Mouse (Mus musculus) cerebellum, postnatal 10 days (tissue): Measurements from ENCODE around the gene Trem1.

Source experiments
- DNase-seq, 2 experiments: peaks; one replicate each; pipeline ENCODE4 v3.0.0; 2021; ENCODE audit warnings: mixed read lengths in 2 of 2

The Trem1 gene

DNA sequence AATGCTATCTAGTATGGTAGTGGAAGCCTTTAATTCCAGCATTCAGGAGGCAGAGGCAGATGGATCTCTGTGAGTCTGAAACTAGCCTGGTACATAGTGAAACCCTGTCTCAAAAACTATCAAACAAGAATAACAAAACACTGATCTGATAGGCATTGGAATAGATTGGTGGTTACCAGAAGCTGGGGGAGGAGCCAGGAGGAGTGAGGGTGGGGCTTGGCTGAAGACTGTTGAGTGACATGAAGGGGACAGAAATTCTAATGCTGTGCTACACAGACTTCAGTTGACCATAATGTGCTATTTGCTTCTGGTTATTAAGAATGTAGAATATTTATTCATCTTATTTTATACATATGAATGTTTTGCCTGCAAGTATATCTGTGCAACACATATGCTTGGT, 35.7 kb downstream of the Trem1 start:
- DNase-seq: no peak

DNA sequence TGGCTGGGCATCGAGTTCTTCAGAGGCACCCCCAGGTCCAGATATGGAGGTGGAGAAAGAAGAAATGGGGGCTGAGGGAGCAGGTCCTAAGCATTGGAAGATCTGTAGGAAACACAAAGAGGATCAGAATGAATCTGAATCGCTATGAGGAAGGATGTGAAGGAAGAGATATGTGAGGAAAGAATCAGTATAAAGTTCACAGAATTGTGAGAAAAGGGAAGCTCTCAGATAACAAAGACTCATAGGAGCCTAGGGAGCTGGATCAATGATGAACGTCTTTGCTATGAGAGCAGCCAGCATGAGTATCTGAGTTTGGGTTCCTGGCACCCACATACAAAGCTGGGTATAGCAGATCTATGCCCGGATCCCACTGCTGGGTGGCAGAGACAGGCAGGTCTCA, 37.3 kb downstream of the Trem1 start:
- DNase-seq: no peak

DNA sequence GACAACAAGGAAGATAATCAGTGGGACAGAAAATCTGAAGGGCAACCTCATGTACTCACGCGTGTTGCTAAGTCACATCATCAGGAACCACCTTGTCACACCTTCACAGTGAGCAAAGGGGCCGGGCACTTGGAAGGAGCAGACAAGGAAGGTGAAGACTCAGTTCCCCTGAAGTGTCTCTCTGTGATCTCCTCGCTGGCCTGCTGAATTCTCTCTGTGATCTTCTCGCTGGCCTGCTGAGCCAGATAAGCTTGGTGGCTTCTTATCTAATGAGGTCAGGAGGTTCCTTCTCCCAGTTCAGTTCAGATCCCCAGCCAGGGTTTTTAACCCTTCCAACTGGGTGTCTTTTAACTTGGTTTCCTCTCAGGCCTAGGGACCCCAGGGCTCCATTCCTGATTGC, 39.6 kb downstream of the Trem1 start:
- no peak for DNase-seq

DNA sequence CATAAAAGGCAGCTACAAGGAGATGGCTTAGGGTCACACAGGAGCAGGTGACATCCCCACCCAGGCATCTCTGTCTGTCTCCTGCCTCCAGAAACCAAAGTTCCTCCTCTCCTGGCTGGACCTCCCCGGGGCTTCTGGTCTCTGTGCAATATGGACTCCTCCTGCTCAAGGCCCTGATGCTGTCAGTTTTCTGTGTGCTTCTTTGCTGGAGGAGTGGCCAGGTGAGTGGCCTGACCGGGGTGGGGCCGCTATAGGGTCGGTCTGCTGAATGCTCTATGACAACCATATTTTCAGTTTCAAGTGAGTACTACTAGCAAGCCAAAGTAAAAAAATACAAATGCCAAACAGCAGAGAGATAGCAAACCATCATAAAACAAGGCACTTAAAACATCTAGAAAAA, 40.0 kb downstream of the Trem1 start:
- no peak for DNase-seq

DNA sequence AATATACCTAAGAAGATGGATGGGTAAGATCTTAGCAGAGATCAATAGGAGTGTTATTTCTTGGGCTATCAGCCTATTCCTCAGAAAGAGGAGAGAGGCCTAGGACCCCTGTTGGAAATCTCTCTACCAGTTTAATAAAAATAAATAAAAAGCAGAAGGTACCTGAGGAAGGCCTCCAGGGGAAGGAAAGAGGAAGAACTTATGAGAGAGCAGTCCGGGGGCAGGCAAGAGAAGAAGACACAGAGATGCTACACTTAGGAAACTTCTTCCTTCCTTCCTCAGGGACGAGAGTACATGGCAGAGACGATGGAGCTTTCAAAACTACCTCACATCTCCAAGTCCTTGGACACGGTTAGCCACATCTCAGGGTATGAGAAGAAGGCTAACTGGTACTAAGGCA, 41.5 kb downstream of the Trem1 start:
- no peak for DNase-seq

DNA sequence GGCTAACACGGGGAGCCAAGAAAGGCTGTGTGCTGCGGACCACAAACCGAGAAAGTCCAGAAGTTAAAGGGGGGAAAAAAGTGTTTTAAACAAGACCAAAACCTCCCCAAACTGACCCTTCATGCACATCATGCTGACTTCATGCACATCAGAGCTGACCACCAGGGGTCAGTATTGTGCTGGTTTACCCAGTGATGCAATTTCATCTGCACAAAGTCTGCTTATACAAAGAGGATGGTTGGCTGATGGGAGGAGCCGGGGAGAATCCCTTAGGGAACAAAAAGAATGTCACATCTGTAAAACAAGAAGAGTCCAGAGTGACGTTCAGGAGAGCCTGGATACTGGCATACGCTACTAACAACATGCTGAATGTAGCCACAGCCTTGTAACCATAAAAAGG, 42.3 kb downstream of the Trem1 start:
- DNase-seq: peak; percentile 90 to 94

DNA sequence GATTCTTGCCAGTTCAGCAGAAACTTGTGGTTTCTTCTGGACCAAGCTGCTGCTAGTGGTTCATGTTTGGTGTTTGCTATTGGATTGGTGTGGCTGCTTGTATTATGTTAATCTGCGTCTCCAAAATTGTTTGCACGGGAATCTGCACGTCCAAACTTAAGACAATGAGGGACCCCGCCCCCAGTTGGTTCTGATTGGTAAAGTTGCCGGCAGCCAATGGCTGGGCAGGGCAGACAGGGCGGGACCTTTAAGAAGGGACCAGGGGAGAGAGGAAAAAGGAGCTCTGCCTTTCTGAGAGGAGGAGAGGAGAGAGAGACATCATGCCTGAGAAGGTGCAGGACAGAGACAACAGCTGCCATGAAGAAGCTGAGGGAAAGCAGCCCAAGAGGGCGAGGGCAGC, 43.2 kb downstream of the Trem1 start:
- DNase-seq: no peak

DNA sequence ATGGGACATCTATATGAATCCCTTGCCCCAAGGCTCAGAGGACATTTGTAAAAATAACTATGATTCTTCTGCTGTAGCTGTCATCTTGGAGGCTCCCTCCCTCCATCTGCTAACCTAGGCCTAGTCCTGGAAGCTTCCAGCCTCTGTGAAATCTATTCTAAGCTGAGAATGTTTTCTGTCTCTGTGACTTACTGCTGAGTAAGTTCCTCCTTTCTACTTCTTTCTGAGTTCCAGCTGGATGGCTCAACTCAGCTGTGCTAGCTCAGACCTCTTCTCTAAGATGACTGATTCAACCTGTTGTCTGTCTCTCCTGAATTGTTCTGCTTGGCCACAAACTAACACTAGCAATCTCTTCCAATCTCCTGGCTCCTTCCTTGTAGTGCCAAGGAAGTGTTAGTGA, 45.8 kb downstream of the Trem1 start:
- DNase-seq: no peak

DNA sequence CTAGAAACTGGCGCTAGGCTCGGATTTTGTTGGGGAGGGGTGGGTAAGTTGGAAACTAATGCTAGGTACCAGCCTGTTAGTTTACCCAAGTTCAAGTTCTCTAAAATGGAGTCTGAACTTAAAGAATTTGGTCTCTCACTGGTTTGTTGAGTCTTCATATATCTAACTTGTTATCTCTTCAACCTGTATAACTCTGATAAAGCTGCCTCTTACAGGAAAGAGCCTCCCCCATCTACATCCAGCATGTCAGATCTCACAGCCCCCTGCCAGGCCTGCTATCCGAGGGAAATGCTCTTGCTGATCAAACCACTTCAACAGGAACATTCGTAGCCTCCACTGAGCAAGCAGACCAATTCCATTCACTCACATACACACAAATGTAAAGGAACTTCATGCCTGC, 46.4 kb downstream of the Trem1 start:
- DNase-seq: no peak

DNA sequence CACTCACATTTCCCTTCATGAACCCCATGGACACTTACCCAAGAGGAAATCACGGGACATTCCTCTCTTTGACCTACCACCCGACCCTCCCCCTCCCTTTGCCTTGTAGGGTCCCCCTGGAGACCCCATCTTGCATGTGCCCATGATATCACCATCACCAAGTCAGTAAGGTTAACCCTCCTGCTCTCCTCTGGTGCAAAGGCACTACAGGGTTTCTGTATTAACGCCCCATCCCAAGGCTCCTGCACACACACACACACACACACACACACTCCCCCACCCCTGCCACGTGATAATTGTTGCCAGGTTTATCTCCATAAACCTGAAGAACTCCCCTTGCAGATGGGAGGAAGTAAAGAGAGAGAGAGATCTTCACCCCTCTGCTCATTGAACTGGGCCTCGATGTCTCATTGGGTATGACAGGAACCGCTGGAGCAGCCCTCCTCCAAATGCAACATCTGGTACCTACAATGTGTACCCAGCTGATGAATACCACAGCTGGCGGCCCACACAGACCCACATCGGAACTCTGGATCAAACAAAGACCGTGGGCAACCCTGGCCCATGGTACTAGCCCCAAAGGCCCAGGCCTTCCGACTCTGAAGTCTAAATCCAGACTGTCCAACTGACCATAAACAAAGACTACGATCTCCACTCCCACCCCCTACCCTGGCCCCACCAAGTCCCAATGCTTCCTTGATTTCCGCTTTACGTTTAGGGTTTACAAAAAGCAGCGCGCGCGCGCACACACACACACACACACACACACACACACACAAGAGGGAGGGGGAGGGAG, 48.6 kb downstream of the Trem1 start:
- no peak for DNase-seq

DNA sequence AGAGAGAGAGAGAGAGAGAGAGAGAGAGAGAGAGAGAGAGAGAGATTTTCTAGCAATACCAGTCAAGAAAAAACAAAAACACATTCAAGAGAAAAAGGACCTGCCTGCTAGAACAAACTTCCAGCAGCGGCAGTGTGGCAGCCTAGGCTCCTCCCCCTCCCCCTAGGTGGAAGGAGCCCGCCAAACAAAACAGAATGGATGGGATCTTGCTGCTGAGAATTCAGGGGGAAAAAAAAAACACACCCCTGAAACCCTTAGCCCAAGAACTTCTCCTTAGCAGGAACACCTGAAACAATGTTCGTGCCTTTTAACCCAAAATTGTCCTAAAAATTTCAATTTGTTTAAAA, 49.1 kb downstream of the Trem1 start:
- peak; percentile 48 to 54 for DNase-seq

DNA sequence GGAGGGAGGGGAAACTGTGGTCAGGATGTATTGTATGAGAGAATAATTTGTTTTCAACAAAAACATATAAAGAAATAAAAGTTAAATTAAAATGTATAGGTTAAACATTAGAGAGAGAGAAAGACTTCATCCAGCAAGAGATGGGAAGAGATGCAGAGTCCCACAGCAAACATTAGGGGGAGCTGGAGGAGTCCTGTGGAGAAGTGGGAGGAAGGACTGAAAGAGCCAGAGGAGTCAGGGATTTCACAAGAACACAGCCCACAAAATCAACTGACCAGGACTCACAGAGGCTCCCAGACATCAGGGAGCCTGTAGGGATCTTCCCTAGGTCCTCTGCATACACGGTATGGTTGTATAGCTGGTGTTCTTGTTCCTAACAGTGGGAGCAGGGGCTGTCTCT, 54.2 kb downstream of the Trem1 start:
- DNase-seq: no peak

DNA sequence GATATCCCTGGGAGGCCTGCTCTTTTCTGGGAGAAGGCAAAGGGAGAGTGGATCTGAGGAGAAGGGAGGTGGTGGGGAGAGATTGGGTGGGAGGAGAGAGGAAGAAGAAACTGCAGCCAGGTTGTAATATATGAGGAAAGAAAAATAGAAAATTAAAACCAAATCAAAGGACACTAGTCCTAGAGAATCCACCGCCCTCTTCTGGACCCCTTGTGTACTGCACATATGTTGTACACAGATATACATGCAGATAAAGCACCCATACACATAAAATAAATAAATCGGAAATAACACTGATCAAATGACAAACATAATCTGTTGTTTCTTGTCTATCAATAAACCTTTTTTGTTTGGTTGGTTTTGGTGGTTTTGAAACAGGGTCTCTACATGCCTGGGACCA, 54.7 kb downstream of the Trem1 start:
- peak; percentile 17 to 38 for DNase-seq

DNA sequence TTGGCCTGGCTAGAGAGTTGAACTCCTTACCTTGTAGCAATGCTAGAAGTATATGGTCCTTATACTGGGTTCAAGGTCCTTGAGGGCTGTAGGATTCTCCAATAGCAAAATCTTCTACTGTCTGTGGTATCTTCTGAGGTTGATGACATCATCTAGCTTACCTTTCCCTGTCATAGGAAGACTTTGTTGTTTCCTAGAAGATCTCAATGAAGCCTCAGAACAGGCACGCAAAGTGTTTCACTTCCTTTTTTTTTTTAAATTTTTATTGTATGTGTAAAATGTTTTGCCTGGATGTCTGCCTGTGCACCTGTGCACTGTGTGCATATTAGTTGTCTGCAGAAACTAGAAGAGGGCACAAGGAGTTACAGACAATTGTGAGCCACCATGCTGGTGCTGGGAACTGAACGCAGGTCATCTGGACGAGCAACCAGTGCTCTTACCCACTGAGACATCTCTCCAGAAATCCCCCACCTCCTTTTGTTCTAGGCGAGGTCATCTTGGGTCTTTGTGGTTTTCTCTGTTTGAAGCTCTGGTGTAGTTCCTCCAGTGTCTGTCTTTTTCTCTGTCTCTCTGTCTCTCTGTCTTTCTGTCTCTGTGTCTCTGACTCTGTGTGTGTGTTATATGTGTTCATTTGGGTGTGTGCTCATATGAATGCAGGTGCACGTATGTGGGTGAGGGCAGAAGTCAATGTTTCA, 61.1 kb downstream of the Trem1 start:
- no peak for DNase-seq
